Mouse (Mus musculus) heart, embryonic 11.5 days (tissue): ENCODE results near the gene Frmpd2. TPM values are rescaled to one million over a fixed set of nuclear protein-coding genes. Genes with fewer than 3 reads are reported as not detected.

Experiments
- ATAC-seq: fragments of 200-750 bp; cut with Nextera tagmentation; replicated peaks from 2 replicates; pipeline ENCODE4 v1.8.0; 2017; ENCODE audit warnings: moderate library complexity; ENCODE audit not compliant: insufficient number of reproducible peaks, low FRiP score, low TSS enrichment
- H3K27ac ChIP-seq: fragments of 300-500 bp; sonication (generic); 2 replicates; pipeline ENCODE4 v1.5.1; 2014; ENCODE audit warnings: mild to moderate bottlenecking, low read depth, low read length
- H3K27me3 ChIP-seq: fragments of 300-500 bp; sonication (generic); 2 replicates; pipeline ENCODE4 v1.6.1; 2014; ENCODE audit warnings: mild to moderate bottlenecking, low read length, mixed read lengths; ENCODE audit not compliant: control insufficient read depth, insufficient read depth
- H3K36me3 ChIP-seq: fragments of 300-500 bp; sonication (generic); 2 replicates; pipeline ENCODE4 v1.6.1; 2014; ENCODE audit warnings: mild to moderate bottlenecking, low read length, moderate library complexity, mixed read lengths; ENCODE audit not compliant: control insufficient read depth, insufficient read depth
- H3K4me1 ChIP-seq: fragments of 300-500 bp; sonication (generic); 2 replicates; pipeline ENCODE4 v1.6.1; 2014; ENCODE audit warnings: low read length; ENCODE audit not compliant: control insufficient read depth, insufficient read depth
- H3K4me2 ChIP-seq: fragments of 300-500 bp; sonication (generic); 2 replicates; pipeline ENCODE4 v1.6.1; 2014; ENCODE audit warnings: mild to moderate bottlenecking, moderate library complexity
- H3K4me3 ChIP-seq: fragments of 300-500 bp; sonication (generic); 2 replicates; pipeline ENCODE4 v1.5.1; 2014; ENCODE audit warnings: low read depth, low read length
- H3K9ac ChIP-seq: fragments of 300-500 bp; sonication (generic); 2 replicates; pipeline ENCODE4 v1.6.1; 2014; ENCODE audit warnings: mild to moderate bottlenecking, low read depth, low read length, moderate library complexity
- H3K9me3 ChIP-seq: fragments of 300-500 bp; sonication (generic); replicated peaks from 2 replicates; pipeline ENCODE4 v1.6.1; 2016; ENCODE audit warnings: low read length; ENCODE audit not compliant: control insufficient read depth
- WGBS: fragments of 180-500 bp; shearing (Covaris S2); extraction: QIAGEN DNeasy Blood & Tissue Kit; methylation state at CpG from one replicate; pipeline ENCODE4 v1.1.7; 2014; ENCODE audit not compliant: insufficient replicate concordance; 5-methylcytosine and 5-hydroxymethylcytosine counted together
- polyA plus RNA-seq: library from polyadenylated mRNA; unstranded; fragments of >200 nt; fragmentation: Nextera tagmentation; extraction: Ambion mirVana; gene quantifications from 2 replicates; pipeline ENCODE4 v1.2.1, GENCODE M21; 2014

Frmpd2 gene
- polyA plus RNA-seq, 1 experiment from 2014 or later = 0.11 TPM

DNA sequence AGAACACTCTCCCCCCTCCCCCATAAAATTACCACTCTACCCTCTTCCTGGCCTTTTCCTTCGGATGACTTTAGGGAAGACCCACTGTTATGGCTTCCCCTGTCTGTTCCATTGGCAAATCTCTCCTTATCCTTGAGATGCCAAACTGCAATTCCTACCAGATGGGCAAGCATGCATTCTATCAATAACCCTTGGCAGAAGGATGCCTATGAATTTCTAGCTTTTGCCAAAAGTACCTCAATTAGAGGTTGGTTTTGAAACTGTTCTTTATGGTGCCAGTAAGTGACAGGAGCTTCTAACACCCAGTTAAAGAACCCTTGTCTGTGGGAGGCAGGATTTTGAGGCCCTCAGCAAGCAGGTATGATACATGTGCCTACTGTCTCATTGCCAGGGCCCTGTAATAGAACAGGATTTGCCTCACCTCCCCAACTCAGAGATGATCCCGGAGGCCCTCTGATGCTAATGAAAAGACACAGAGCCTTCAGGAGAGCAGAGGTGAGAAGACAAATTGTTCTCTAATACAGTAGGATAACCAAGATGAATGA lies 22.1 kb upstream of the Frmpd2 start:
- H3K9ac ChIP-seq = no peak overlapping the region
- no peak overlapping the region for H3K4me3 ChIP-seq
- H3K27me3 ChIP-seq = no peaks in the 10 kb centered on the region
- H3K4me1 ChIP-seq = no peaks in the 10 kb centered on the region
- H3K4me2 ChIP-seq = no peak overlapping the region
- H3K9me3 ChIP-seq = no peaks in the 10 kb centered on the region
- 78% methylated on average over 2 of the region's 2 CpGs for WGBS
- no peak for ATAC-seq
- no peaks in the 10 kb centered on the region for H3K36me3 ChIP-seq
- H3K27ac ChIP-seq = no peak overlapping the region

DNA sequence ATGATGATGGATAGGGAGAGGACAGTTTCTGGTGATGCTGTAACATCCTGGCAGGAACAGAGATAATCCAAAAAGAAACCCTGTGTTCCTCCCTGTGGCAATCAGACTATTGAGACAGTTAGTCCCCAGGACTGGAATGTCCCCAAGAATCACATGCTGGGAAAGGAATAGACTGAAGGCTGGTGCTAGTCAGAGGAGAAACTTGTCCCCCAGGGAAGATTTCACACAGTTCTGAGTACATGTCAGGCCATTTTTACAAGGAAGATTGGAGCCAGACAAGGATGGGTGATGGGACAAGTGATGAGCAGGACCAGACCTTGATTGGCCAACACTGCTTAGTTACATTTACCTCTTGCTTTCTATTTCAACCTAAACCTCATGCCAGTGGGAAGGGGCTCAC lies 21.2 kb upstream of the Frmpd2 start:
- no peaks in the 10 kb centered on the region for H3K36me3 ChIP-seq

DNA sequence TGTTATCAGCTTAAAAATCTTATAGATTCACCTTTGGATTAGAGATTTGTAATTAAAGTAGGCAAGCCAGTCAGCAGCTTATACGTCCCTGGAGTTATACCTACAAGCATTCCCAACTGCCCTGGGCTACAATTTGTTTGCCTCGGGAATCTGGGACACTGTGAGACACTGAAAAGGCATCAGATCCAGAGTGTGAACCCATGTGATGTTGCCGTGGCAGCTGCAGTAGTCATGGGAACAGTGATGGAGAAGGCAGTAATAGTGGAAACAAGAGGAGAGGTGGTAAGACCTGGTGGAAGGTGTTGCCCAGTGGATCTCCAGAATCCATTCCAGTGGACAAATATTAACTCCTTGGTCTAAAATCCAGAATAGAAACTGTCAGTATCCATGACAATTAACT lies 7.8 kb upstream of the Frmpd2 start:
- ATAC-seq = no peak
- H3K4me2 ChIP-seq = no peak overlapping the region
- H3K9ac ChIP-seq = no peak overlapping the region
- no peaks in the 10 kb centered on the region for H3K9me3 ChIP-seq
- H3K4me3 ChIP-seq = no peak overlapping the region
- H3K36me3 ChIP-seq = no peaks in the 10 kb centered on the region
- no peaks in the 10 kb centered on the region for H3K27me3 ChIP-seq
- H3K4me1 ChIP-seq = no peaks in the 10 kb centered on the region
- WGBS = 75% methylated on average over 3 of the region's 3 CpGs
- no peak overlapping the region for H3K27ac ChIP-seq

More for the DNA sequence above, 21.2 kb upstream of the Frmpd2 start:
- H3K27ac ChIP-seq = no peak overlapping the region
- no peak overlapping the region for H3K4me2 ChIP-seq
- no peak overlapping the region for H3K9ac ChIP-seq
- H3K27me3 ChIP-seq = no peaks in the 10 kb centered on the region
- H3K4me3 ChIP-seq = no peak overlapping the region
- ATAC-seq = no peak
- H3K4me1 ChIP-seq = no peaks in the 10 kb centered on the region
- H3K9me3 ChIP-seq = no peaks in the 10 kb centered on the region

DNA sequence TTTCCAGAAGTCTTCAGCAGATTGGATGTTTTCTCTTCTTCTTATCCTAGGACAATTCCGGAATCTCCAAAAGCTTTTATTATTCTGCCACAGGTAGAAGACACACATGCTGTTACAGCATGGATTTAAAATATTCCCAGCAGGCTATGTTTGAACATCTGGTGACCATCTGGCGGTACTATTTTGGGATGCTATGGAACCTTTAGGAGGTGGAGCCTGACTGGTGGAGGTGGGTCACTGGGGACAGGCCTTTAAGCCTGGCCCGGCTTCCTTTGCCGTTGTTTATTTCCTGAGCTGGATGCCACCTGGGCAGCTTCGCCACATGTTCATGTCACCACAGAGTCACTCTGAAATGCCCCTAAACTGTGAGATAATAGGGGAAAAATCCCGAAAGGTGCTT lies 3.7 kb upstream of the Frmpd2 start:
- no peak for ATAC-seq
- Histone ChIP-seq H3K9me3 (no peaks in the 10 kb centered on the region), H3K27me3 (no peaks in the 10 kb centered on the region), H3K36me3 (no peaks in the 10 kb centered on the region), H3K4me1 (0 out of 2 replicates have a peak, but pooled peaks cover 2% of the 10 kb centered on the region), H3K4me2 (no peak overlapping the region), H3K9ac (no peak overlapping the region), H3K4me3 (no peak overlapping the region), H3K27ac (no peak overlapping the region)
- WGBS = 64% methylated on average over 6 of the region's 6 CpGs

DNA sequence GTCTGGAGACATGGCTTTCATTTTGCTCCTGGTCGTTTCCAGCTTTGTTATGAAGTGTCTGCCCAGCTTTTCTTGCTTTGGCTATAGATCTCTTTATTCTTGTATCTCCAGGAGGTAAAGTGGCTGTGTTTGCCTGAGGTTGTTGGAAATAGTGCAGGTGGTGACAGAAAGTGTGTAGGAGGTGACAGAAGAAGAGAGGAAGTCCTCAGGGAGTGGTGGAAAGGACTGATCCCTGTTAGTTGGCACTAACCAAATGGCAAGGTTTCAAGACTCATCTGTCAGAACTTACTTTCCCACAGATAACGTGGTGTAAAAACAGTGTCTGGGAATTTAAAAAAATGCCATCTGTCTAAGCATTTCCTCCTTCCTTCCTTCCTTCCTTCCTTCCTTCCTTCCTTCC lies 3.0 kb downstream of the Frmpd2 start:
- Histone ChIP-seq H3K4me2 (no peak overlapping the region), H3K27ac (no peak overlapping the region), H3K9me3 (no peaks in the 10 kb centered on the region), H3K9ac (no peak overlapping the region), H3K4me1 (peaks cover 9% of the 10 kb centered on the region), H3K36me3 (no peaks in the 10 kb centered on the region), H3K4me3 (no peak overlapping the region), H3K27me3 (no peaks in the 10 kb centered on the region)
- 49% methylated on average over 2 of the region's 2 CpGs for WGBS
- ATAC-seq = no peak

DNA sequence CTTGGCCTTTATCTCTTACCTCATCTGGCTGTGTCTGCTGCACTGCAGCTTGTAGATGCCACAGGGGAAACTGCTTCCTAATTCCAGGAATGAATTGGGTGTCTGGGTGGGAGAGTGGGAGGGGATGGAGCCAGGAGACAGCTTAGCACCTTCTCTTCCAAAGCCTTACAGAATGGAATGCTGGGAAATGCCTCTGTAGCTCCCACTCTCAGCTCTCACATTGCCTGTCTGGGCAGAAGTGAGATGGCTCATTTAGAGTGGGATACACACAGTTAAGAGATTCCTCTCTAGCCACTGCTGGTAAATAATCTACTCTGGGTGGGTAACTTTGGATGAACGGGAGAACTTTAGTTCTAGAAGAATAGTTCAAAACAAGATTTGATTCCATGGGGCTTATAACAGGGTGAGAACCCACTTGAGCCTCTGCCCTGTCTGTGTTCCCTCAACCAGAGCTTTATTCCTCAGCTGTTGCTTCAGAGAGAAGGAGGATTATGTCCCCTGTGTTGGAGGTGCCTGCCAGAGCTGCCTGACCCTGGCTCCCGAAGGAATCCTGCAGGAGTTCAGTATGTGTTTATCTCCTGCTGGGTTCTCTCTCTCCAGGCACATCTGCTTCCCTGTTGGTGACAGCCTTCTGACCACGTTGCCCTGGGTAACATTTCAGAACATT lies 4.7 kb downstream of the Frmpd2 start:
- H3K9ac ChIP-seq = no peak overlapping the region
- 11% methylated on average over 3 of the region's 3 CpGs for WGBS
- ATAC-seq = no peak
- no peak overlapping the region for H3K27ac ChIP-seq
- no peaks in the 10 kb centered on the region for H3K36me3 ChIP-seq
- no peaks in the 10 kb centered on the region for H3K9me3 ChIP-seq
- H3K27me3 ChIP-seq = no peaks in the 10 kb centered on the region
- H3K4me2 ChIP-seq = no peak overlapping the region
- H3K4me3 ChIP-seq = no peak overlapping the region
- H3K4me1 ChIP-seq = peaks cover 9% of the 10 kb centered on the region

DNA sequence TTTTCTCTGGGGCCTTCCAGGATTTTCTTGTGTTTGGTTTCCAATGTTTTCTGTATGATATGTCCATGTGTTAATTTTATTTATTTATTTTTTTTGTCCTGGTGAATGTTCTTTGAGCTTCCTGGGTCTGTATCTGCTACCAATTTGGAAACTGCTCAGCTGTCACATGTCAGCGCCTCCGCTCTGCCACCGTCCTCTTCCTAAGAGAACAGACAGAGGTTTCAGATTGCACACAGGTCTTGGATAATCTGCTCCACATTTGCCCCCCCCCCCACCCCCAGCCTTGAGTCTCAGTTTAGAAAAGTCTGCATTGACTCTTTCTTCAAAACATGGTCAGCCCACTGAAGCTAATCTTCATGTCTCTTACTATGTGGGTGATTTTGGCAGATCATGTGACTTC lies 10.5 kb downstream of the Frmpd2 start:
- H3K36me3 ChIP-seq = no peaks in the 10 kb centered on the region
- H3K4me1 ChIP-seq = no peaks in the 10 kb centered on the region
- ATAC-seq = no peak
- no peaks in the 10 kb centered on the region for H3K9me3 ChIP-seq
- H3K4me3 ChIP-seq = no peak overlapping the region
- 28% methylated on average over 3 of the region's 3 CpGs for WGBS
- H3K27me3 ChIP-seq = no peaks in the 10 kb centered on the region
- H3K4me2 ChIP-seq = no peak overlapping the region
- H3K27ac ChIP-seq = no peak overlapping the region
- no peak overlapping the region for H3K9ac ChIP-seq

DNA sequence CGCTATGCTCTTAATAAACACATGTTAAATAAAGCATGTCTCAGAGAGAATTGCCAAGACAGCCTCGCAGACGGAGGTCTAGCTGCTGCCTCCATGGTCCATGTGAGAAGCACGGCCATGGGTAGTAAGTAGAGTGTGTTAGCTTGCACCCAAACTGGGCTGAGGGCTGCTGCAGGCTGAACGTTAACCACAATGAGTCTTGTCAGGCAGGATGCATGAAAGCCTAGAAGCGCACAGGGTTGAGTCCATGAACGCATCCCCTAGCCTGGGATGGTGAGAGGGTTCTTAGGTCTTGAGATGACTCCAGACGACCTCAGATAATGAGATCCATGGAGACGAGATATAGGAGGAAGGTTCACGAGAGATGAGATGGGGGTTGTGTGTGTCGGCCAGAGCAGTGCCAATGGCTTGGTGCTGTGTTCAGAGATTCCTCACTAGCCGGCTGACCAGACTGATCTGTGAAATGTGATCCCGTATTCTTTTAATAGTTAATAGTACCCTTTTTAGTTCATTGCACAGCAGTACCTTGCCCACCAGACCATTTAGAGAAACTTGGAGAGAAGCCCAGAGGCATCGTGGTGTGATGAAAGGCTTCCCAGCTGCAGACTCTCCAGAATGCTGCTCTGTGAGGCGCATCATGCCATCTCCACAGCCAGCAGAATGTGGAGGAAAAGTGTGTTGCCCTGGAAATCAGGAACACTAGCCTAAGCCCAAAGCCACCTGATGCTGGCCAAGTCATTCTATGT lies 16.5 kb downstream of the Frmpd2 start:
- Histone ChIP-seq H3K27ac (no peak overlapping the region; the same call in 1 of the 2 replicates), H3K4me1 (no peaks in the 10 kb centered on the region), H3K27me3 (no peaks in the 10 kb centered on the region), H3K36me3 (no peaks in the 10 kb centered on the region), H3K9me3 (no peaks in the 10 kb centered on the region), H3K4me2 (no peak overlapping the region), H3K9ac (no peak overlapping the region), H3K4me3 (no peak overlapping the region)
- no peak for ATAC-seq
- WGBS = 54% methylated on average over 15 of the region's 15 CpGs
